Mouse (Mus musculus): ENCODE results near the gene Rd3l. TPM values are rescaled to one million over a fixed set of nuclear protein-coding genes. Genes with fewer than 3 reads are reported as not detected.

Rd3l gene
- 0.62 and 0.64 TPM in 2 replicates for polyA plus RNA-seq (2016; fragmentation: Nextera tagmentation; extraction: Ambion mirVana)

DNA sequence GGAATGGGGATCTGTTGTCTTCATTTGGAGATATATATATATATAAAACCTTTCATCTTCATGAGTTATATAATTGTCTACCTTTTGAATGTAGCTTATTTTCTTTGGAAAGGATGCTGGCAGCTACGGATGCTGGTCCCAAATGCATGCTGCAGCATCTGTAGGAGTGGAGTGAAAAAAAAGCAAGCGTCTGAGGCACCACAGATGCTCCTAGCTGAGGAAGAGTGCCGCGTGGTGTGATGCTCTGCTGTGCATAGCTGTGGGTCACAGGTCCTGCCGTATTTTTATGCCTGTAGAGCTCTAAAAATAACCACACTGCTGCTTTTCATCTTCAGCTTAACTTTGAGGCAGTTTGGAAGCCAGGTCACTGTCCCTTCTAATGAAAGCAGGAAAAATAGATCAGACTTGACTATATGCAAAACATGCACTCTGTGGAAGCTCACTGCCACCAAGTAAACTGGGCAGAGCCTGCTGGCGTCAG, at the start of gene Rd3l:
Gene Rd3l (minus strand): TSS at position 431 of the 481 bp plus-strand sequence.
- H3K27ac ChIP-seq (ENCODE audit: poor library complexity, severe bottlenecking): peak within 1 kb of the TSS; percentile 25; the same call in 1 of the 2 replicates

DNA sequence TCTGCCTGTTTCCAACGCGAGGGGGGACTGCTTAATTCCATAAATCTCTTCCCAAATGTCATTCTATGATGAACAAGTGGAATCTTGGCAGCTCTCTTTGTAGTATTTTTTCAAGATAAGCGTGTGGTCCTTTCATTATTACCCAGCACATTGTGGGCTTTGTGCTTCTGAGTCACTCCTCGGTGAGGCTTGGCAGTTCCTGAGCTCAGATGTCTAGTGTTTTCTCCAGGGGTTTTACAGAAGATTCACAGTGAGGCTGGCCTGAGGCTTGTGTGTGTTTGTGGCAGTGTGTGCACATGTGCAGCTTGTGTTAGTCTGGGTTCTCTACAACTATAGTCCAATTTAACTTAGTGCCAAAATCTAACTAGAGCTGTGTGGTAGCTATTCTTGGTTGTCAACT, 46.3 kb upstream of the Rd3l start:
- 67% methylated on average over 4 of the region's 4 CpGs for WGBS
- no peak for ATAC-seq (ENCODE audit: insufficient number of reproducible peaks, low FRiP score)
- Histone ChIP-seq H3K27me3 (replicated peaks) (no peaks in the 10 kb centered on the region), H3K27ac (ENCODE audit: poor library complexity, severe bottlenecking) (no peak overlapping the region), H3K9me3 (replicated peaks) (peaks cover 6% of the 10 kb centered on the region; the same call in 1 of the 2 replicates), H3K9ac (no peak overlapping the region), H3K36me3 (no peaks in the 10 kb centered on the region), H3K4me2 (no peak overlapping the region), H3K4me3 (no peak overlapping the region), H3K4me1 (replicated peaks) (no peaks in the 10 kb centered on the region)

More for the DNA sequence above, at the start of gene Rd3l:
- 45% methylated on average over 6 of the region's 6 CpGs for WGBS
- no peaks in the 10 kb centered on the region for H3K9me3 ChIP-seq (replicated peaks)
- no peaks in the 10 kb centered on the region for H3K36me3 ChIP-seq
- peaks cover 34% of the 10 kb centered on the region for H3K4me1 ChIP-seq (replicated peaks)
- ATAC-seq (ENCODE audit: insufficient number of reproducible peaks, low FRiP score): no peak
- peak within 1 kb of the TSS; percentile 28; the same call in 1 of the 2 replicates for H3K4me2 ChIP-seq
- no peak within 1 kb of the TSS for H3K4me3 ChIP-seq
- no peak within 1 kb of the TSS for H3K9ac ChIP-seq
- H3K27me3 ChIP-seq (replicated peaks): no peaks in the 10 kb centered on the region

DNA sequence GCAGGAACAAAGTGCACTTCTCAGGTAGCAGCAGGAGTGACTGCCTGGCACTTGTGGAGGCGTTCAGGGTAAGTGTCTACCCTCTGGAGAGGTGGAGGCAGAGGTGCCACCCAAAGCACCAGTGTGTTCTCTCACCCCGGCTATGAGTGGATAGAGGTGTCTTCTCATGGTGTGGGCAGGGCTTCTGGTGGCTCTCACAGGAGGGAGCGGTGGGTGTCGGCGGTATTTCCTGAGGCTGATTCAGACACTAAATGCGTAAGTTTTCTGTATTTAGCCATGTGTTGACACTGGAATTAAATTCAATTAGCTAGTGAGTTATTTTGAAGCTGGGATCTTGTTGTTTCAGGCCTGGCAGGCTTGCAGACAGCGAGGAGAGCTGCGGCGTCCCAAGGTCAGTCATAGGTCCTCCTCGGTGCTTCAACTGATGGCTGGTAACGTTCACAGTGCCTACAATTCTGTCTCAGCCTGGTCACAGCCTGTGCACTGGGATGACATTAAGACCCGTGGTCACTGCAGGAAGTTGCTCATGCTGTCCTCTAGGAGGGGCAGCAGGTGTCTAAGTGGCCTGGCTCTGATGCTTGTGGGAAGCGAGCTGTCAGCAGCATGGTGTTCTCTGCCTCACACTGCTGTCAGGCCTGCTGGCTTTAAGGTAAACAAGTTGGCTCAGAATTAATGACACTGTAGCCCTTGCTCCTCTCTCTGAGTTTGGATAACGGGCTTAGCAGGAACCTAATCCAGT, 45.0 kb upstream of the Rd3l start:
- H3K27me3 ChIP-seq (replicated peaks): no peaks in the 10 kb centered on the region

DNA sequence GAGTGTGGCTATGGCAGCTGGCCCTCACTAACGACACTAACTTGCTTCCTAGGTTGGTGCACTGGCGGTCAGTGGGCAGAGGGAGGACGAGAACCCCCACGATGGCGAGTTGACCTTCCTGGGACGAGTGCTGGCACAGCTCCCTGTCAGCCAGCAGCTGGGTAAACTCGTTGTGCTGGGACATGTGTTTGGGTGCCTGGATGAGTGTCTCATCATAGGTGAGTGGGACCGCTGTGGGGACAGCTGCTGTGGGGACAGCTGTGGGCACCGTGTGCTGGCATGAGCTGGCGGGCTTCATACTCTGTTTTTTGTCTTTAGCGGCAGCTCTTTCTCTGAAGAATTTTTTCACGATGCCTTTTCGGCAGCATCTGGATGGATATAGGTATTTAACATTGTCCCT, 44.3 kb upstream of the Rd3l start:
- ATAC-seq (ENCODE audit: insufficient number of reproducible peaks, low FRiP score): no peak
- no peak overlapping the region for H3K27ac ChIP-seq (ENCODE audit: poor library complexity, severe bottlenecking)
- no peak overlapping the region for H3K4me3 ChIP-seq
- no peak overlapping the region for H3K9ac ChIP-seq
- no peak overlapping the region for H3K4me2 ChIP-seq
- H3K36me3 ChIP-seq: no peaks in the 10 kb centered on the region
- H3K9me3 ChIP-seq (replicated peaks): peaks cover 13% of the 10 kb centered on the region
- 88% methylated on average over 13 of the region's 13 CpGs for WGBS
- H3K4me1 ChIP-seq (replicated peaks): no peaks in the 10 kb centered on the region
- no peaks in the 10 kb centered on the region for H3K27me3 ChIP-seq (replicated peaks)

More for the DNA sequence above, 45.0 kb upstream of the Rd3l start:
- H3K4me2 ChIP-seq: no peak overlapping the region
- H3K4me1 ChIP-seq (replicated peaks): no peaks in the 10 kb centered on the region
- no peak overlapping the region for H3K27ac ChIP-seq (ENCODE audit: poor library complexity, severe bottlenecking)
- no peak for ATAC-seq (ENCODE audit: insufficient number of reproducible peaks, low FRiP score)
- H3K9me3 ChIP-seq (replicated peaks): peaks cover 11% of the 10 kb centered on the region
- no peak overlapping the region for H3K9ac ChIP-seq
- 66% methylated on average over 14 of the region's 14 CpGs for WGBS
- H3K36me3 ChIP-seq: no peaks in the 10 kb centered on the region
- no peak overlapping the region for H3K4me3 ChIP-seq

DNA sequence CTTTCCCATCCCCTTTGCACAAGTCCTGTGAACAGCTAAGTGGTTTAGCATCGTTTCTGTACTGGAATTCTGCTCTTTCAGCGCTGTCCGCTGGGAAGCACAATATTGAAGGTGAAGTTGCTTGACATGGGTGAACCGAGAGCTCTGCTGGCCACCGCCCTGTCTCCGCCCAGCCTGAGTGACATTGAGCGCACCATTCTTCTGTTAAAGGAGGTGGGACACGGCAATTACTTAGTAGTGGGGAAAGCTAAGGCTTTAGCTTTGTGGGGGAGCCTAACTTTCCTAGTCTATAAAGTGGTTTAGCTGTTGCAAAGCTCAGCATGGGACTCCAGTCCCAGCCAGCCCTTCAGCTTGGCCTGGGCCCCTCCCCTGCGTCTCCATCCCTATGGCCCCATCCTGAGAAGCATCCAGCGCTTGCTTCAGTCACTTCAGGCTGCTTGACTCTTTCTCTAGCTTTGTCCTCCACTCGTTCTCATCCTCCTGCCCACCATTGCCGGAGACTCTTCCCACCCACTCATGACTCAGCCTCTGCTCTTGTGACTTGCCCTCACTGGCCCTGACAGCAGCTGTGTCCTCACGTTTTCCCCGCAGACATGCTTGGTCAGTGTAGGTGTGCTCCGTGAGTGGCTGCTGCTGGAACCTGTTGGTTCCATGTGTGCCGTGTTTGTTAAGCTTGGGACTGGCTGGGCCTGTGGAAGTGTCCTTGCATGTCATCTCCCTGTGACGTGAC, 43.6 kb upstream of the Rd3l start:
- no peaks in the 10 kb centered on the region for H3K4me1 ChIP-seq (replicated peaks)
- H3K36me3 ChIP-seq: no peaks in the 10 kb centered on the region
- no peak for ATAC-seq (ENCODE audit: insufficient number of reproducible peaks, low FRiP score)
- H3K27me3 ChIP-seq (replicated peaks): no peaks in the 10 kb centered on the region
- H3K9ac ChIP-seq: no peak overlapping the region
- H3K9me3 ChIP-seq (replicated peaks): peaks cover 19% of the 10 kb centered on the region
- H3K4me3 ChIP-seq: no peak overlapping the region
- no peak overlapping the region for H3K27ac ChIP-seq (ENCODE audit: poor library complexity, severe bottlenecking)
- 81% methylated on average over 17 of the region's 17 CpGs for WGBS
- no peak overlapping the region for H3K4me2 ChIP-seq

DNA sequence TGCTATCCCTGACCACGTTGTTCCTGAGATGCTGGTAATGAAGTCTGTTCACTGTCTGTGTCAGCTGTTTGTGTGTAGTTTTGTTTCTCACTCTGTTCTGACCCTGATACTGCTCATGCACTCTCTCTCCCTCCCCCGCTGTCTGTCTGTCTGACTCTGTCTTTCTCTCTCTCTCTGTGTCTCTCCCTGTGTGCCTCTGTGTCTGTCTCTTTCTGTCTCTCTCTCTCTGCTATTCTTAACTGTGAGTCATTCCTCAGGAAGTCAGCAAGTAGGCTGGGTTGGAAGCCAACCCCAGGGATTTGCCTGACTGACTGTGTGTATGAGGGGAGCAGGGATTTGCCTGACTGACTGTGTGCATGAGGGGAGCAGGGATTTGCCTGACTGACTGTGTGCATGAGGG, 42.2 kb upstream of the Rd3l start:
- no peak overlapping the region for H3K9ac ChIP-seq
- no peak overlapping the region for H3K4me3 ChIP-seq
- no peak for ATAC-seq (ENCODE audit: insufficient number of reproducible peaks, low FRiP score)
- H3K4me1 ChIP-seq (replicated peaks): no peaks in the 10 kb centered on the region
- H3K27me3 ChIP-seq (replicated peaks): no peaks in the 10 kb centered on the region
- peaks cover 20% of the 10 kb centered on the region for H3K9me3 ChIP-seq (replicated peaks)
- no peaks in the 10 kb centered on the region for H3K36me3 ChIP-seq
- H3K27ac ChIP-seq (ENCODE audit: poor library complexity, severe bottlenecking): no peak overlapping the region
- no peak overlapping the region for H3K4me2 ChIP-seq
- WGBS: 50% methylated on average over 2 of the region's 2 CpGs

DNA sequence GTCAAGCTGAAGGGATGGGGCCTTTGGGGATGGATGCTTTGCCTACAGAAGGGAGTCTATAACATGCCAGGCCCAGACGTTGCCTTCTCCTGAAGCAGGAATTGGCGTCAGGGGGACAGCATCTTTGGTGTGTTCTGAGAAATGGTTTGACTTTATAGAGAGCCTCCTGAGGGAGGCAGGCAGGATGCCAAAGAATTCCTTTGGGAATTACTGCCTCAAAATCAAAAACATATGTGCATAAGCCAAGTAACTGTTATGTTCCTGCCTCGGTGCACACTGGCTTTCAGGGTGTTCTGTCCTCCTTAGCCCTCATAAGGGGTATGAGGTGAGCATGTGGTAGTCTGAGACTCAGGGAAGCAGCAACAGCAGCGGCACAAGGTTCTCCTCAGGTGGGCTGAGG, 35.2 kb upstream of the Rd3l start:
- ATAC-seq (ENCODE audit: insufficient number of reproducible peaks, low FRiP score): no peak
- peaks cover 9% of the 10 kb centered on the region for H3K9me3 ChIP-seq (replicated peaks)
- WGBS: 72% methylated on average over 4 of the region's 4 CpGs
- H3K4me3 ChIP-seq: no peak overlapping the region
- H3K27ac ChIP-seq (ENCODE audit: poor library complexity, severe bottlenecking): no peak overlapping the region
- no peaks in the 10 kb centered on the region for H3K4me1 ChIP-seq (replicated peaks)
- H3K4me2 ChIP-seq: no peak overlapping the region
- no peaks in the 10 kb centered on the region for H3K36me3 ChIP-seq
- H3K27me3 ChIP-seq (replicated peaks): 0 out of 2 replicates have a peak, but pooled peaks cover 2% of the 10 kb centered on the region
- H3K9ac ChIP-seq: no peak overlapping the region

DNA sequence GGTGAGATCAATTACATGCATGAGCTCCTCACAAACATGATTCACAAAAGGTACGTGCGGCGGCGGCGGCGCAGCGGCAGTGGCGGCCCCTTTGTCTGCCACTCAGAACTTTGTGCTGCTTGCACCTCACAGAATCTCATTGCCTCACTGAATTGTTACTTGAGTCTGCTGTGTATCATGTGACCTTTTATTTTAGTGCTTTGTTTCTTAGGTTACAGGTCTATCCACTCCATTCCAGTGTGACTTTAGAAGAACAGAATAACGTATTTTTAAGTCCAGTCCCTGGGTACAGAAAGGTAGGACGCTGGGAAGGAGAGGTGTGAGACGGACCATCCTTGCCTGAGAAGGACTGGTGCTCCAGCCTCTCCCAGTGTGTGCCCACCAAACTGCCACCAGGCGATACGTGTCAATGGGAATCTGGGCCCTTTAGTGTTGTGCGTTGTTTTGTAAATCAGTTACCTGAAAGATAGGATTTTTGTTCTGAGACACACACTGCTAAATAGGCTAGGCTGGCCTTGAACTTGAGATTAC, 32.2 kb upstream of the Rd3l start:
- Histone ChIP-seq H3K36me3 (no peaks in the 10 kb centered on the region), H3K27me3 (replicated peaks) (0 out of 2 replicates have a peak, but pooled peaks cover 2% of the 10 kb centered on the region), H3K4me1 (replicated peaks) (no peaks in the 10 kb centered on the region), H3K27ac (ENCODE audit: poor library complexity, severe bottlenecking) (no peak overlapping the region), H3K4me2 (peak overlapping the region; percentile 51), H3K9me3 (replicated peaks) (no peaks in the 10 kb centered on the region), H3K4me3 (0 out of 2 replicates have a peak overlapping the region, but pooled peaks have one; percentile 2), H3K9ac (no peak overlapping the region)
- WGBS: 38% methylated on average over 14 of the region's 14 CpGs
- ATAC-seq (ENCODE audit: insufficient number of reproducible peaks, low FRiP score): no peak

DNA sequence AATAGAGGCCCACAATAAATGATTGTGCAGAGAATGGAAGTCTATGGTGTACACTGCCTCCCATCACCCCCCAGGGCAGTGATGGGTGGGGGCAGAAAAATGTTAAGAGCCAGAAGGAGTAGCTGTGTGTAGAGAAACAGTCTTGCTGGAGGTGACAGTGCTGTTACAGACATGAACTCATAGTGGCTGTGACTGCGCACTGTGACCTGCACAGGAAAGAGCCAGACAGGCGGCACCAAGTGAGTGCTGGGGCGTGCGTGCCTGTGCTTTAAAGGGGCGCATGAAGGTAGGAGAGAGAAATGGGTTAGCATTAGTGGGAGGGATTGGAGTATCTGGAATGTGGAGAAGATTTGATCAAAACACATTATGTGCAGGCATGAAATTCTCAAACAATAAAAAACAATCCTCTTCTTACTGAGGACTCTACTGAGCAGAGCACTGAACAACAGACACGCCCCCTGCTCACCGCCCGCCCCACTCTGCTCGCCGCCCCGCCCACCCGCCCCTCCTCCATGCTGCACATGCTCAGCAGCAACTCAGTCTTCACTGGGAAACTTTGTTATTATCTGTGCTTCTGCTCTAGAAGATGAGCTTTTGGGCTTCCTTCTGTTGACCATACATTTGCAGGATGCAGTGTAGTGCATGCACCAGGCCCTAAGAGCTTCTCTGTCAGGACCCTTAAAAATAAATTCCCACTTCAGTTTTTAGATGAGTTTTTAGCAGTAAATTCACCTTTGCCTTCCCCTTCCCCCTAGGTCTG, 31.6 kb upstream of the Rd3l start:
- WGBS: 48% methylated on average over 12 of the region's 12 CpGs
- 0 out of 2 replicates have a peak, but pooled peaks cover 2% of the 10 kb centered on the region for H3K27me3 ChIP-seq (replicated peaks)
- H3K4me1 ChIP-seq (replicated peaks): no peaks in the 10 kb centered on the region
- no peak overlapping the region for H3K27ac ChIP-seq (ENCODE audit: poor library complexity, severe bottlenecking)
- H3K9ac ChIP-seq: no peak overlapping the region
- no peaks in the 10 kb centered on the region for H3K36me3 ChIP-seq
- no peaks in the 10 kb centered on the region for H3K9me3 ChIP-seq (replicated peaks)
- peak overlapping the region; percentile 2; the same call in 1 of the 2 replicates for H3K4me3 ChIP-seq
- no peak for ATAC-seq (ENCODE audit: insufficient number of reproducible peaks, low FRiP score)
- H3K4me2 ChIP-seq: peak overlapping the region; percentile 51

DNA sequence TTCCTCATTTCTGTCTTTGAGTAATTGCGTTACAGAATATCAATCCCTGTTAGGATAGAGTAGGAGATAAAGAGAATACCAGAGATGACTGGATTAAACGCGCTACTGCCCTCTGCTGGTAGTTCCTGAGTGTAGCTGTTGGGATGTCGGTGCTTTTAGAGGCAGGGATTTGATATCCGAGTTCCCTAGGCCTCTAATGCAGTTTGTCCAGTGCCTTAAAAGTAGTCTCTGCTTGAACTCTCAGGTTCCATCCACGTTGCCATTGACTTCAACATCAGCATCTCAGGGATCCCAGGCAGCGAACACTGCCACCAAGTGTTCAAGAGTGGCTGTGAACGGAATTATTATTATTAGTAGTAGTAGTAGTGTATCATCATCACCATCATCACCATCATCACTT, 20.1 kb upstream of the Rd3l start:
- Histone ChIP-seq H3K9ac (no peak overlapping the region), H3K9me3 (replicated peaks) (no peaks in the 10 kb centered on the region), H3K4me3 (no peak overlapping the region), H3K36me3 (no peaks in the 10 kb centered on the region), H3K27ac (ENCODE audit: poor library complexity, severe bottlenecking) (no peak overlapping the region), H3K4me2 (no peak overlapping the region), H3K27me3 (replicated peaks) (peaks cover 2% of the 10 kb centered on the region; the same call in 1 of the 2 replicates), H3K4me1 (replicated peaks) (no peaks in the 10 kb centered on the region)
- WGBS: 24% methylated on average over 8 of the region's 8 CpGs
- no peak for ATAC-seq (ENCODE audit: insufficient number of reproducible peaks, low FRiP score)
